Mouse (Mus musculus) G1E (cell line): ENCODE measurements around the gene Kif1a.

ENCODE experiments used
- CTCF ChIP-seq: IDR thresholded peaks from 2 replicates; pipeline ENCODE4 v1.5.1; 2012; ENCODE audit warnings: low read depth, low read length, inconsistent platforms, mixed read lengths
- GATA1 ChIP-seq: IDR thresholded peaks from 2 replicates; pipeline ENCODE4 v1.6.1; 2012; ENCODE audit warnings: borderline replicate concordance, low read length, inconsistent platforms, mixed read lengths
- TAL1 ChIP-seq: conservative IDR thresholded peaks from 2 replicates; pipeline ENCODE4 v1.6.1; 2012; ENCODE audit warnings: low read depth, low read length, inconsistent platforms, mixed read lengths

GRCm38 (mm10) chr1:93135036-93135526 is 33.3 kb upstream of the Kif1a start, which contains the start of gene Agxt:
- no peak for TF ChIP-seq CTCF
- no peak for TF ChIP-seq GATA1
- TF ChIP-seq TAL1, result no peak
